Comparison of ENCODE assay signal across 7 mouse cellular contexts in genomic region chr11:116852891-116853511, GRCm38 (mm10). TPM values are rescaled to one million over a fixed set of nuclear protein-coding genes. Genes with fewer than 3 reads are reported as not detected.
DNase-seq lines count a peak whose midpoint lies in the region; ATAC-seq lines count a peak whose summit lies in the region.

TSS of gene Srsf2 (minus strand) at chr11:116853094.

- peaks cover 12% of the 10 kb centered on the region for H3K4me1 ChIP-seq in intestine, embryonic 16.5 days (ENCODE audit: control insufficient read depth, insufficient read depth, low read length)
- H3K4me1 ChIP-seq in midbrain, embryonic 11.5 days (ENCODE audit: control insufficient read depth, insufficient read depth, low read length) = peaks cover 19% of the 10 kb centered on the region

- ATAC-seq in intestine, embryonic 16.5 days = peak; percentile 88
- peak; percentile 89 for ATAC-seq in midbrain, embryonic 11.5 days (ENCODE audit: low FRiP score)

- H3K27ac ChIP-seq in intestine, embryonic 16.5 days (ENCODE audit: low read length) = peak within 1 kb of the TSS; percentile 98
- H3K27ac ChIP-seq in midbrain, embryonic 11.5 days (ENCODE audit: low read depth, low read length) = peak within 1 kb of the TSS; percentile 95

- H3K4me2 ChIP-seq in intestine, embryonic 16.5 days (ENCODE audit: low read depth, low read length) = peak within 1 kb of the TSS; percentile 77
- peak within 1 kb of the TSS; percentile 95 for H3K4me2 ChIP-seq in midbrain, embryonic 11.5 days

- no peaks in the 10 kb centered on the region for H3K9me3 ChIP-seq in intestine, embryonic 16.5 days (ENCODE audit: control insufficient read depth, low read length)
- no peaks in the 10 kb centered on the region for H3K9me3 ChIP-seq in midbrain, embryonic 11.5 days (ENCODE audit: control insufficient read depth, low read length)

- H3K4me3 ChIP-seq in intestine, embryonic 16.5 days (ENCODE audit: low read length) = peak within 1 kb of the TSS; percentile 98
- H3K4me3 ChIP-seq in midbrain, embryonic 11.5 days (ENCODE audit: low read depth, low read length) = peak within 1 kb of the TSS; percentile 100

- H3K36me3 ChIP-seq in intestine, embryonic 16.5 days (ENCODE audit: control insufficient read depth, insufficient read depth, low read length) = peaks cover 5% of the 10 kb centered on the region; the same call in 1 of the 2 replicates
- peaks cover 9% of the 10 kb centered on the region; the same call in 1 of the 2 replicates for H3K36me3 ChIP-seq in midbrain, embryonic 11.5 days (ENCODE audit: control insufficient read depth, insufficient read depth, low read length)

- intact Hi-C loops in gastrocnemius, postnatal 36 days (cut with DNase I) = no loop called here
- intact Hi-C loops in left cerebral cortex, postnatal 36 days (cut with DNase I) = loop anchor here (1.0 kb wide), 1 partner anchor 10 kb away; the partner anchor contains the start of genes Jmjd6 and Mettl23

- peak; percentile 98 for DNase-seq in adrenal gland, adult 18-20 months (ENCODE audit: low spot score in 2 of 2)
- DNase-seq in embryo, embryonic 11 days = peak; percentile 97
- peak; percentile 94 to 97 for DNase-seq in gastrocnemius, postnatal 36 days
- peak; percentile 97 to 98 for DNase-seq in left cerebral cortex, postnatal 36 days (ENCODE audit: low spot score in 2 of 2)
- peak; percentile 100 for DNase-seq in midbrain, embryonic 11.5 days (ENCODE audit: low spot score, missing footprints)
- DNase-seq in skeletal muscle tissue, adult 2 months (ENCODE audit: low read depth, low spot score) = peak; percentile 96

- WGBS in intestine, embryonic 16.5 days = under 1% methylated on average over 72 of the region's 74 CpGs
- under 1% methylated on average over 73 of the region's 74 CpGs for WGBS in midbrain, embryonic 11.5 days

- H3K9ac ChIP-seq in intestine, embryonic 16.5 days (ENCODE audit: low read depth, low read length) = peak within 1 kb of the TSS; percentile 99
- H3K9ac ChIP-seq in midbrain, embryonic 11.5 days (ENCODE audit: low read length) = peak within 1 kb of the TSS; percentile 98

- H3K27me3 ChIP-seq in intestine, embryonic 16.5 days (replicated peaks; ENCODE audit: control insufficient read depth, insufficient read depth, low read length) = no peaks in the 10 kb centered on the region
- H3K27me3 ChIP-seq in midbrain, embryonic 11.5 days (ENCODE audit: control insufficient read depth, insufficient read depth, low read length) = no peaks in the 10 kb centered on the region

RNA-seq across cellular contexts. Expression of gene Srsf2, which starts in this region (rescaled TPM):
- 100 to 1,000 TPM; 228 to 275 TPM for total RNA-seq in adrenal gland, adult 18-20 months (2021)
- total RNA-seq in gastrocnemius, postnatal 36 days (2021) = 10 to 100 TPM; 59.8 to 80.2 TPM
- 389 and 590 TPM in 2 replicates for polyA plus RNA-seq in intestine, embryonic 16.5 days (2015; fragmentation: Nextera tagmentation; extraction: Ambion mirVana)
- 100 to 1,000 TPM; 137 to 155 TPM for total RNA-seq in left cerebral cortex, postnatal 36 days (2021)
- polyA plus RNA-seq in midbrain, embryonic 11.5 days (2014; fragmentation: Nextera tagmentation; extraction: Ambion mirVana) = 974 and 988 TPM in 2 replicates

Comparison
In these comparisons a context has a peak if more than half of its experiments do, and no peak if none do; other contexts are left out.
1. Peak in every context shown above with its lines: DNase-seq, ATAC-seq, H3K4me3 ChIP-seq and H3K27ac ChIP-seq.